Mouse (Mus musculus) ES-E14 (cell line): ENCODE data around the gene Obscn. TPM values are rescaled to one million over a fixed set of nuclear protein-coding genes. Genes with fewer than 3 reads are reported as not detected.

ENCODE experiments used
- DNase-seq: peaks from one replicate; pipeline ENCODE4 v3.0.0-alpha.2; 2013; ENCODE audit warnings: low read depth, low spot score
- H3K27ac ChIP-seq: 2 replicates; pipeline ENCODE4 v1.5.1; 2012; ENCODE audit warnings: low read depth, mild to moderate bottlenecking, low read length, moderate library complexity, mixed read lengths; ENCODE audit not compliant: poor library complexity, insufficient read depth, severe bottlenecking
- H3K36me3 ChIP-seq: 2 replicates; pipeline ENCODE4 v1.6.1; 2012; ENCODE audit warnings: mild to moderate bottlenecking, low read length, moderate library complexity, mixed read lengths; ENCODE audit not compliant: control insufficient read depth, poor library complexity, insufficient read depth, severe bottlenecking
- H3K4me1 ChIP-seq, 2 experiments: fragments of 150-350 bp in 1 of 2; sonication (generic) in 1 of 2; 2 replicates each; pipeline ENCODE4 v1.6.1; 2012; ENCODE audit warnings: low read length in 2 of 2, mild to moderate bottlenecking in 1 of 2, mixed read lengths in 1 of 2; ENCODE audit not compliant: control insufficient read depth in 2 of 2, insufficient read depth in 2 of 2, poor library complexity in 1 of 2
- H3K4me3 ChIP-seq, 2 experiments: fragments of 150-350 bp in 1 of 2; sonication (generic) in 1 of 2; 2 replicates each; pipeline ENCODE4 v1.5.1; 2012; ENCODE audit warnings: low read length in 2 of 2, low read depth in 1 of 2, mild to moderate bottlenecking in 1 of 2, mixed read lengths in 1 of 2; ENCODE audit not compliant: insufficient read depth in 1 of 2, poor library complexity in 1 of 2, severe bottlenecking in 1 of 2
- H3K9ac ChIP-seq: 2 replicates; pipeline ENCODE4 v1.6.1; 2012; ENCODE audit warnings: low read depth, mild to moderate bottlenecking, low read length, mixed read lengths; ENCODE audit not compliant: poor library complexity, insufficient read depth, severe bottlenecking
- H3K9me3 ChIP-seq: fragments of 150-350 bp; sonication (generic); 2 replicates; pipeline ENCODE4 v1.6.1; 2012; ENCODE audit warnings: low read depth, mild to moderate bottlenecking, low read length; ENCODE audit not compliant: control insufficient read depth, insufficient read depth
- CHD2 ChIP-seq: IDR thresholded peaks from 2 replicates; pipeline ENCODE4 v1.6.1; 2014; ENCODE audit warnings: mild to moderate bottlenecking, low read depth, low read length, inconsistent platforms
- HCFC1 ChIP-seq: IDR thresholded peaks from 2 replicates; pipeline ENCODE4 v1.6.1; 2012; ENCODE audit warnings: low read length, inconsistent platforms, borderline replicate concordance; ENCODE audit not compliant: insufficient read depth
- MAFK ChIP-seq: IDR thresholded peaks from 2 replicates; pipeline ENCODE4 v1.6.1; 2014; ENCODE audit warnings: mild to moderate bottlenecking, low read depth, low read length, inconsistent platforms; ENCODE audit not compliant: insufficient read depth
- ZC3H11A ChIP-seq: IDR thresholded peaks from 2 replicates; pipeline ENCODE4 v1.6.1; 2012; ENCODE audit warnings: low read depth, mild to moderate bottlenecking, inconsistent platforms, low read length, borderline replicate concordance
- ZNF384 ChIP-seq: IDR thresholded peaks from 2 replicates; pipeline ENCODE4 v1.6.1; 2012; ENCODE audit warnings: low read depth, low read length, inconsistent platforms
- in situ Hi-C, 2 experiments: fragments of 600-800 bp; cut with MboI; formaldehyde crosslinking; loops; one replicate each; pipeline ENCODE4 v1.15.1; 2025; ENCODE audit warnings: low sequenced_read_pairs in 2 of 2, inconsistent platforms in 1 of 2; ENCODE audit not compliant: unreplicated experiment in 2 of 2
- total RNA-seq: library from RNA; depleted of rRNA; stranded (reverse); fragments of 300-350 nt; gene quantifications from 2 replicates; pipeline ENCODE4 v1.2.3, GENCODE M21; 2012

Obscn gene
- total RNA-seq, 1 experiment: 0.36 TPM

- Histone ChIP-seq H3K9ac (no peak overlapping the region), H3K4me3 (no peak overlapping the region), H3K27ac (no peak overlapping the region), H3K9me3 (no peaks in the 10 kb centered on the region), H3K36me3 (no peaks in the 10 kb centered on the region), H3K4me1 (no peaks in the 10 kb centered on the region)
- TF ChIP-seq MAFK (no peak), HCFC1 (no peak), ZNF384 (no peak), ZC3H11A (no peak), CHD2 (no peak)
- in situ Hi-C loops: no loop called here
- DNase-seq: no peak
Observed at GRCm38 (mm10) chr11:59015052-59015451, 121.2 kb downstream of the Obscn start.

- no peaks in the 10 kb centered on the region for H3K4me1 ChIP-seq
- no peaks in the 10 kb centered on the region for H3K36me3 ChIP-seq
- no peak overlapping the region for H3K27ac ChIP-seq
- H3K9me3 ChIP-seq: no peaks in the 10 kb centered on the region
- TF ChIP-seq MAFK: no peak
- no peak for TF ChIP-seq ZNF384
- TF ChIP-seq HCFC1: no peak
- TF ChIP-seq CHD2: no peak
- TF ChIP-seq ZC3H11A: no peak
- H3K4me3 ChIP-seq: no peak overlapping the region
- DNase-seq: no peak
- H3K9ac ChIP-seq: no peak overlapping the region
- in situ Hi-C loops: no loop called here
Observed at GRCm38 (mm10) chr11:59002327-59003079, 133.7 kb downstream of the Obscn start.

DNA sequence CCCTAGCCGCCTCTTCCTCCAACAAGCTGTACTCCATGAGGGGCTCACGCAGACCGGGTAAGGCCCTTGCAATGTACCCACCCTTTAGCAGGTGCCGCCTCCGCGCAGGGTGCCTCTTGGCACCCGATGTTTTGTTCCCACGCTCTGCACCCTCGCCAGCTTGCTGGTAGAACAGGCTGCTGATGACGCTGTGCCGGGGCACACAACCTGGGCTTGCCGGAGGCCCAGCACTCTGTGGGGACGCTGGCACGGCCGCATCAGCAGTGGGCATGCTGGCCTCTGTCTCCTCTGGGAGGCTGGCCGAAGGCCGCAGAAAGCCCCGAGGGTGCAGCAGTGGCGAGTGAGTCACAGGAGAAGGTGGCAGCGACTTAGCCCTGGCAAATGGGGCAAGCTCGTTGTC is 135.6 kb downstream of the Obscn start:
- H3K9me3 ChIP-seq: no peaks in the 10 kb centered on the region
- no peaks in the 10 kb centered on the region for H3K4me1 ChIP-seq
- no peak overlapping the region for H3K9ac ChIP-seq
- H3K36me3 ChIP-seq: no peaks in the 10 kb centered on the region
- no peak overlapping the region for H3K4me3 ChIP-seq
- no peak for TF ChIP-seq CHD2
- no peak for TF ChIP-seq ZC3H11A
- no peak for TF ChIP-seq ZNF384
- TF ChIP-seq HCFC1: no peak
- TF ChIP-seq MAFK: no peak
- no peak for DNase-seq
- in situ Hi-C loops: no loop called here
- no peak overlapping the region for H3K27ac ChIP-seq

- Histone ChIP-seq H3K27ac (no peak overlapping the region), H3K9ac (no peak overlapping the region), H3K4me3 (no peak overlapping the region), H3K36me3 (no peaks in the 10 kb centered on the region), H3K9me3 (no peaks in the 10 kb centered on the region), H3K4me1 (no peaks in the 10 kb centered on the region; a peak in 1 of 4 replicates)
- no peak for DNase-seq
- TF ChIP-seq MAFK (no peak), CHD2 (no peak), ZC3H11A (no peak), ZNF384 (no peak), HCFC1 (no peak)
- in situ Hi-C loops: no loop called here
Observed at GRCm38 (mm10) chr11:58999830-59000229, 136.4 kb downstream of the Obscn start.

GRCm38 (mm10) chr11:58999158-58999557 is 137.0 kb downstream of the Obscn start:
- no peaks in the 10 kb centered on the region for H3K9me3 ChIP-seq
- DNase-seq: no peak
- H3K9ac ChIP-seq: no peak overlapping the region
- no peaks in the 10 kb centered on the region for H3K36me3 ChIP-seq
- H3K4me1 ChIP-seq: no peaks in the 10 kb centered on the region; a peak in 1 of 4 replicates
- no peak overlapping the region for H3K27ac ChIP-seq
- in situ Hi-C loops: no loop called here
- no peak overlapping the region for H3K4me3 ChIP-seq
- TF ChIP-seq ZC3H11A (no peak), ZNF384 (no peak), MAFK (no peak), HCFC1 (no peak), CHD2 (no peak)
